Comparison of ENCODE assay signal across 20 mouse cellular contexts in genomic region chr10:109500861-109501260, GRCm38 (mm10).
"Had no signal": no experiment of that assay in that cellular context is flagged by ENCODE, and none has a peak within 500 bp of the region (broad histone marks: within the 10 kb centered on the region; RNA-seq: fewer than 3 reads in every experiment).

No protein-coding gene starts in this region.

- H3K4me2 ChIP-seq: liver, embryonic 13.5 days; liver, embryonic 15.5 days; lung, embryonic 15.5 days; midbrain, embryonic 11.5 days; midbrain, embryonic 13.5 days; midbrain, embryonic 15.5 days; neural tube, embryonic 12.5 days; stomach, embryonic 15.5 days had no signal

- H3K4me1 ChIP-seq: liver, embryonic 13.5 days; liver, embryonic 15.5 days; lung, embryonic 15.5 days; megakaryocyte, embryonic 14.5 days; midbrain, embryonic 13.5 days; midbrain, embryonic 15.5 days; neural tube, embryonic 12.5 days; stomach, embryonic 15.5 days had no signal

- H3K27me3 ChIP-seq: liver, embryonic 13.5 days; liver, embryonic 15.5 days; lung, embryonic 15.5 days; megakaryocyte, embryonic 14.5 days; midbrain, embryonic 13.5 days; midbrain, embryonic 15.5 days; neural tube, embryonic 12.5 days; stomach, embryonic 15.5 days had no signal

- DNase-seq: liver, embryonic 13.5 days; liver, postnatal 0 days; lung, adult 2 months; lung, postnatal 14 days; lung, postnatal 36 days; right cerebral cortex, postnatal 14 days; thymus, adult 2 months; thymus, postnatal 14 days; thymus, postnatal 36 days had no signal

- H3K9me3 ChIP-seq: liver, embryonic 13.5 days; liver, embryonic 15.5 days; lung, embryonic 15.5 days; midbrain, embryonic 13.5 days; midbrain, embryonic 15.5 days; neural tube, embryonic 12.5 days; stomach, embryonic 15.5 days had no signal

- H3K36me3 ChIP-seq: liver, embryonic 13.5 days; liver, embryonic 15.5 days; lung, embryonic 15.5 days; midbrain, embryonic 13.5 days; midbrain, embryonic 15.5 days; neural tube, embryonic 12.5 days; stomach, embryonic 15.5 days had no signal

- H3K4me3 ChIP-seq: liver, embryonic 13.5 days; liver, embryonic 15.5 days; lung, embryonic 15.5 days; megakaryocyte, embryonic 14.5 days; midbrain, embryonic 13.5 days; midbrain, embryonic 15.5 days; neural tube, embryonic 12.5 days; stomach, embryonic 15.5 days had no signal

- ATAC-seq: liver, postnatal 0 days; lung, postnatal 0 days; midbrain, embryonic 13.5 days; midbrain, embryonic 15.5 days had no signal

- H3K27ac ChIP-seq: liver, embryonic 13.5 days; liver, embryonic 15.5 days; lung, embryonic 15.5 days; macrophage; midbrain, embryonic 13.5 days; midbrain, embryonic 15.5 days; neural tube, embryonic 12.5 days; stomach, embryonic 15.5 days; stomach, postnatal 0 days had no signal

- H3K9ac ChIP-seq: liver, embryonic 13.5 days; liver, embryonic 15.5 days; liver, postnatal 0 days; lung, embryonic 15.5 days; midbrain, embryonic 13.5 days; midbrain, embryonic 15.5 days; neural tube, embryonic 12.5 days; stomach, embryonic 15.5 days had no signal
